Mouse (Mus musculus) pancreas, adult 10 weeks (tissue): ENCODE measurements around the gene Gm10306. TPM values are rescaled to one million over a fixed set of nuclear protein-coding genes. Genes with fewer than 3 reads are reported as not detected.

Experiments
- polyA plus RNA-seq: library from polyadenylated mRNA; stranded (reverse); fragments of 350-450 nt; fragmentation: Illumina TruSeq; extraction: RNeasy Lipid Tissue Mini Kit (QIAGEN cat#74804); gene quantifications from one replicate; pipeline ENCODE4 v1.2.3, GENCODE M21; 2015; ENCODE audit warnings: low read depth, low replicate concordance; ENCODE audit not compliant: insufficient read depth

The Gm10306 gene
- not detected for polyA plus RNA-seq

GRCm38 (mm10) chr4:94556265-94557054, at the start of gene Gm10306, which contains the start of gene Caap1:
Gm10306 (plus strand) TSS chr4:94556546.
Caap1 (minus strand) TSS chr4:94556796.

GRCm38 (mm10) chr4:94603031-94603629, 46.8 kb downstream of the Gm10306 start, which contains the start of gene Plaa:
Plaa (minus strand) TSS chr4:94603244.

Other genes with a start within 250 kb of the Gm10306 start
- gene Caap1, start 250 bp downstream of the Gm10306 start, polyA plus RNA-seq = 2.8 TPM
- gene Plaa, start 46.7 kb downstream of the Gm10306 start, polyA plus RNA-seq = 10.7 TPM
- 3.7 TPM for gene Ift74, start 57.9 kb downstream of the Gm10306 start, polyA plus RNA-seq
- gene Lrrc19, start 93.6 kb downstream of the Gm10306 start, polyA plus RNA-seq = not detected
- gene Tek, start 182.7 kb downstream of the Gm10306 start, polyA plus RNA-seq = 16.3 TPM